Mouse (Mus musculus): Measurements from ENCODE around the gene Bach1. TPM values are rescaled to one million over a fixed set of nuclear protein-coding genes. Genes with fewer than 3 reads are reported as not detected.

Gene Bach1
- total RNA-seq, 2 experiments from 2014 or later = 12.8 to 13.1 TPM

DNA sequence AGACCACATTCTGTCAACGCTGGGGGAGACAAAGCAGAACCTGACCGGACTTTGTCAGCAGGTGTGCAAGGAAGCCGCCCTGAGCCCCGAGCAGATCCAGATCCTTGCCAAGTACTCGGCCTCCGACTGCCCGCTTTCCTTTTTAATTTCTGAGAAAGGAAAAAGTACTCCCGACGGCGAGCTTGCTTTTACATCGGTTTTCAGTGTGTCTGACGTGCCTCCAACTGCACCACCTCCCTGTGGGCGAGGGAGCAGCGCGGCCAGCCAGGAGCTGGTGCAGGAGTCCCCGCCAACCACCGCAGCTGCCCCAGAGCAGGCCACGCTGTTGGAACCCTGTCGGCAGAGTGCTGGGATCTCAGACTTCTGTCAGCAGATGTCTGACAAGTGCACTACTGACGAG, 30.7 kb downstream of the Bach1 start:
- Histone ChIP-seq H3K4me3 (no peak overlapping the region), H3K27ac (no peak overlapping the region)
- DNase-seq (ENCODE audit: extremely low spot score in 1 of 2, low spot score in 2 of 2) = no peak
- intact Hi-C loops (cut with DNase I) = no loop called here
- no peak for TF ChIP-seq CTCF (IDR thresholded peaks at IDR 0.05)

DNA sequence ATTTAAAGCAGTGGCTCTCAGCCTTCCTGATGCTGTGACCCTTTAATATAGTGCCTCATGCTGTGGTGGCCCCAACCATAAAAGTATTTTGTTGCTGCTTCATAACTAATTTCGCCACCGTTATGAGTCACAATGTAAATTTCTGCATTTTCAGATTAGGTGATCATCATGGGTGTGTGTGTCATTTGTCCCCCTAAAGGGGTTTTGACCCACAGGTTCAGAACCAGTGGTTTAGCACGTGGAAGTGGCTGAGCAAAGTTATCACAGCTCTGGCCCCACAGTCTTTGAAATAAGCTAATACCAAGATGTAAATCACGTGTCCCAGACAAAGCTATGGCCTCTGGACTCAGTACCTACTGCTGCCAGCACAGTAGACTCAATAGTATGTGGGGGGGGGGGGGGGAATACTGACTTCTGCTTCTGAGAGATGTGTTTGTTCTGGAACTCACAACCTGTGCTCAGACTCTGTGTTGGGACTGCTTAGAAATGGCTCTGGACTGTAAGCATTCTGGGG, 36.2 kb downstream of the Bach1 start:
- no peak for DNase-seq (ENCODE audit: extremely low spot score in 1 of 2, low spot score in 2 of 2)
- intact Hi-C loops (cut with DNase I) = no loop called here
- TF ChIP-seq CTCF (IDR thresholded peaks at IDR 0.05) = no peak
- H3K27ac ChIP-seq = no peak overlapping the region
- no peak overlapping the region for H3K4me3 ChIP-seq

DNA sequence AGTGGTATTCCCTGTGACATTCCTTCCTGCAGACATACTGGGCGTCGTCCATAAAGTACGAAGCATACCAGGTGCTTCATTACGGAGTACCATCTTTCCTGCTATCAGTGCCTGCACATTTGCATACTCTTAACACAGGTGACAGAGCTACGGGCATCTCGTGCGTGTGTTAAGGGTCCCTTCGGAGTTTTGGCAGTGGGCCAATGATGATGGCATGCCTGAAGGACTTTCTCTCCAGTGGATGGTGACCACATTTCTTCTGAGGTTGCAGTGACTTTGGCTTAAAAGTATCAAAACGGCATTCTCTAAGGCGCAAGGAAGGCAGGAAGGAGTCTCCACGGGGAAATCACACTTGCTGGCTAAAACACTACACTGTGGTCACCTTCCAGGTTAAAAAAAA, 37.4 kb downstream of the Bach1 start:
- intact Hi-C loops (cut with DNase I) = no loop called here
- no peak overlapping the region for H3K4me3 ChIP-seq
- no peak for TF ChIP-seq CTCF (IDR thresholded peaks at IDR 0.05)
- DNase-seq (ENCODE audit: extremely low spot score in 1 of 2, low spot score in 2 of 2) = no peak
- no peak overlapping the region for H3K27ac ChIP-seq

DNA sequence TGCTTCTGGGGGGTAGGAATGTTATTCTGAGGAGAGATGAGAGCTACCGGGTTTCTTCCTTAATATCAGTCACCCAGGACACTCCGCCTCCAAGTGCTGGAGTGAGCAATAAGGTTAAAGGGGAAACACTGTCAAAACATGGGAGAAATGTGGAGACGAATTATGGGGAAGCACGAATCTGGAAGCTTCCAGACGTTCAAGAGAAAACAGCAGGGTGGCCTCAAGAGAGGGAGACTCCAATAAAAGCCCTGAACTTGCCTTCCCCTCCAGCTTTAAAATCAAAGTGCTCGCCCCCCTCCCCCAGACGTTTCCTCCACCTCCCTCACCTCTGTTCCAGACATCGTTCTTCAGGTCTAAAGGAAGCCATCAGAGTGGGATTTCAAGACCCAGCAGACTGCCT, 38.6 kb downstream of the Bach1 start:
- no peak for TF ChIP-seq CTCF (IDR thresholded peaks at IDR 0.05)
- no peak overlapping the region for H3K27ac ChIP-seq
- H3K4me3 ChIP-seq = no peak overlapping the region
- no peak for DNase-seq (ENCODE audit: extremely low spot score in 1 of 2, low spot score in 2 of 2)
- intact Hi-C loops (cut with DNase I) = no loop called here

DNA sequence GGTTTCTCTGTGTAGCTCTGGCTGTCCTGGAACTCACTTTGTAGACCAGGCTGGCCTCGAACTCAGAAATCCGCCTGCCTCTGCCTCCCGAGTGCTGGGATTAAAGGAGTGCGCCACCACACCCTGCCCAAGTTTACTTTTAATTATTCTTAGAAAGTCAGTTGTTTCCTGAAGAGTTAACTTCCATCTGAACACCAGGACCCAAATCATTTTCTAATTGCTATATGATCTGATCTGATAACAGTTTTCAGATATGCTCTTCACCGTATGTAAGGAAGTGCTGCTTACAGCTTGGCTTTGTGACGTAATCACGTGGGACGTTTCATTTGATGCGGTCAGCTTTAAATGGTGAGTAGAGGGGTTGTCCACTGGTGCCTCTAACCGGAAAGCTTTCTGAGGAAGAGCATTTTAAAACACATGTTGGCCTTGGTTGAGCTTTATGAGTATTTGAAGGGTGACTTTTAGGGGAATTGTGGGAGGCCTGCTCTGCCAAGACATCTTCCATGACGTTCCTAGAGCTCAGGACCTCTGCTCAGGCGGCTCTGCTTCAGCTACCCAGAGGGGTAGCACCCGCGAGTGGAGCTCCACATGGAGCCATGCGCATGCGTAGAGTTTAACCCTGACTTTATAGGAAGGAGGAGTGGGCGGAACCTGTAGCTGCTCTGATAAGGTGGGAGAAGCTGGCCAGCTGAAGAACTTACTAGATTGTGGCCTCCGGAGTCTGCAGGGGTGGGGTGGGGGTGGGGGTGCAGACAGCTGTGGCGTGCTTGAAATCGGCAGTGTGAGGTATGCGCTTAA, 39.3 kb downstream of the Bach1 start:
- intact Hi-C loops (cut with DNase I) = no loop called here
- DNase-seq (ENCODE audit: extremely low spot score in 1 of 2, low spot score in 2 of 2) = no peak
- Histone ChIP-seq H3K4me3 (no peak overlapping the region), H3K27ac (no peak overlapping the region)
- TF ChIP-seq CTCF (IDR thresholded peaks at IDR 0.05) = no peak

DNA sequence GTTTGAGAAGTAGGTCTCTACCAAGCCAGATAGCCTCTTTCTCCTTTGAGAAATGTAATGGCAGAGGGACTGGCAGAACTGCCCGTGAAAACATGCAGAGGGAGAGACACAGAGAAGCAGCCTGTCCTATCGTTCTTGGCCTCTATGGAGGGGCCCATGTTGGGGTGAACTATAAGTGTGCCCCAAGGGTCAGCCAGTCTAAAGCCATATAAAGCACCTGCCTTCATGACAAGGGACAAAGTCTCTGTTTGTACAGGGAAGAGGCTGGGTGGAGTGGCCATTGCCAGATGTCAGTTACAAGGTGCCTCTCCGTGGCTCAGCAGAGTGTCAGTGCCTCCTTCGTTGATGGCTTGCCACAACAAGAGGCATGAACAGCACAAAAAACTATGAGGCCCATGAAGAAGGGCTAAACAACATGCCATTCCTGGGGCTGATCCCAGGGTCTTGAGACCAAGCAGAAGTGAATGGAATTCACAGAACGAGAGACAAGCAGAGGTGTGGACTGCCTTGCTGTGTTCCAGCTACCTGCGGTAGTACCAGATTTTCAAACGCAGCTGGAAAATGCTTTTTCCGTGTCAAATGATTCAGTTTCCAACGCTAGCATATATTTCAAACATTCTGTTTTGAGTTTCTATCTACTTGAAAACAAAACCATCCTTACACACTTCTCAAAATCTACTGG, 42.4 kb downstream of the Bach1 start:
- intact Hi-C loops (cut with DNase I) = no loop called here
- no peak overlapping the region for H3K4me3 ChIP-seq
- H3K27ac ChIP-seq = no peak overlapping the region
- no peak for DNase-seq (ENCODE audit: extremely low spot score in 1 of 2, low spot score in 2 of 2)
- TF ChIP-seq CTCF (IDR thresholded peaks at IDR 0.05) = no peak

DNA sequence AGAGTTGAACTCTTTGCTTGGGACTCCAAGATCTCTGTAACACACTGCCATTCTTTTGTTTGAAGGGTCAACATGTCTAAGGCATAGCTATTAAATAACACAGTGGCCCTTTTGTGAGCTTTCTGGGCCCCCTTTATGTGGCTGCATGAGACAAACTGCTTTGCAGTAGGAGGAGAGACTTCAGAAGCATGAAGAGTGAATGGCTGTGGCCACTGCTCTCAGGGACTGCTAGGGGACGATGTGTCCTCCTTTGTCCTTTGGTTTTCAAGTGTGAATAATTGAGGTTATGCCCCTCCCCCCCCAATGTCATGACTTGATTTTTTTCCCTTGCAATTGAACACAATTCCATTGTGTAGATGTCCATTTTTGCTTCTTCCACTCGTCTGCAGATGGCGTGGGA, 44.9 kb downstream of the Bach1 start:
- TF ChIP-seq CTCF (IDR thresholded peaks at IDR 0.05) = no peak
- DNase-seq (ENCODE audit: extremely low spot score in 1 of 2, low spot score in 2 of 2) = no peak
- intact Hi-C loops (cut with DNase I) = no loop called here
- no peak overlapping the region for H3K4me3 ChIP-seq
- H3K27ac ChIP-seq = no peak overlapping the region

DNA sequence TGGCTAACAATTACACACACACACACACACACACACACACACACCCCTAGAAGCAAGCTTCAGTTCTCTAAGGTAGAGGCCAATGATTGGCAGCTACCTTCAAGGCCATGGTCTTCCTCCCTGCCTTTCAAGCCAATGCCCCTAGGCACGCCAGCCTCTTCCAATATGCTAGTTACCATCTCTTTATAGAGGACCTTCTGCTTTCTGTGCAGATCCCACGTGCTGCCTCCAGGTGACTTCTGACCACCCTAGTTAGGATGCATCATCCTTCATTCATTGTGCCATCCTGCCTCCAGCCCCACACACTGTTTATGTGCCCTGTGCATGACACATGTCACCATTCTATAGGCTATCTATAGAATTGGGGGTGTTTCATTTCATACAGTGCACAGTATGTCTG, 45.6 kb downstream of the Bach1 start:
- DNase-seq (ENCODE audit: extremely low spot score in 1 of 2, low spot score in 2 of 2) = no peak
- intact Hi-C loops (cut with DNase I) = no loop called here
- Histone ChIP-seq H3K27ac (no peak overlapping the region), H3K4me3 (no peak overlapping the region)
- no peak for TF ChIP-seq CTCF (IDR thresholded peaks at IDR 0.05)

DNA sequence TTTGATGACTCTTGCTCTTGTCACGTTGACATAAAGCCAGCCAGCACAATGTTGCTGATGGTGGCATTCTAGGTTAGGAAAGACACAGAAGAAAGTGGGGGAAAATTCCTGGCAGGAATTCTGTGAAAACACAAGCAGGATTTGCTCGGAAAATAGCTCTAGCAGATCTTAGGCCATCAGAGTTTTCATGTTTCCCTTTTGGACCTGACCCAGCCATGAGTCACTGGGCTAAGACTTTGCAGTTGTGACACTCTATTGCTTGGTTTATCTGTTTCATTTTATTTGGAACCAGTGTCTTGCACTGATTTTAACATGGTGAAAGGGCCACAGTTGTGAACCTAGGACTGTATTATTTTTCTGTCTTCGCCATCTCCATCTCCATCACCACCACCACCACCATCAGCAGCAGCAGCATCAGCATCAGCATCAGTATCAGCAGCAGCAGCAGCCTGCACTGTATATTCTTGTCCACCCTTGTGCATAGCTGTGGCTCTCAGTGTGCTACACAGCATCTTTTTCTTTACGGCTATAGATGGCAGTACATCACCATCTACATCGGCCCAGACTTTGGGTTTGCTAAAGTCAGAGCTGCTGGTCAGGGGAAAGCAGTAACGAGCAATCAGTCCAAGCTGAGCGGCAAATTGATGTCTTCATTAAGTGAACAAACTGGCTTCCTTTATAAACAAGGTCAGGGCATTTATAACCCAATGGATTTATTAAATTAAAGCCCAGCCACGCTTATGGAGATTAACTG, 46.6 kb downstream of the Bach1 start:
- no peak for TF ChIP-seq CTCF (IDR thresholded peaks at IDR 0.05)
- Histone ChIP-seq H3K27ac (no peak overlapping the region), H3K4me3 (no peak overlapping the region)
- DNase-seq (ENCODE audit: extremely low spot score in 1 of 2, low spot score in 2 of 2) = no peak
- intact Hi-C loops (cut with DNase I) = no loop called here

DNA sequence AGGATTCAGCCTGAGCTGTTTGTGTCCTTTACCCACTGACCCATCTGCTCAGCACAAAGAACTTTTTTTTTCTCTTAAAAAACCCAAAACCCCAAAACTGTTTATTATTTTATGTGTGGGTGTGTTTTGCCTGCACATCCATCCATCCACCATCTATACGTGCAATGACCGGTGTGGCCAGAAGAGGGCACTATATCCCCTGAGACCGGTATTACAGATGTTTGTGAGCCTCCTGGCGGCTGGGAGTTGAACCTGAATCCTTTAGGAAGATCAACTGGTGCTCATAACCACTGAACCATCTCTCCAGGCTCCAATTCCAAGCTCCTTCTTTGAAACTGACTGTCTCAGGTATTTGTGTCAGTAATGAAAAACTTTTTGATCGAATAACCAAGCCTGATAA, 48.0 kb downstream of the Bach1 start:
- peak; percentile 78 for TF ChIP-seq CTCF (IDR thresholded peaks at IDR 0.05)
- no peak overlapping the region for H3K27ac ChIP-seq
- DNase-seq (ENCODE audit: extremely low spot score in 1 of 2, low spot score in 2 of 2) = peak; percentile 46 to 48
- intact Hi-C loops (cut with DNase I) = no loop called here
- H3K4me3 ChIP-seq = no peak overlapping the region

DNA sequence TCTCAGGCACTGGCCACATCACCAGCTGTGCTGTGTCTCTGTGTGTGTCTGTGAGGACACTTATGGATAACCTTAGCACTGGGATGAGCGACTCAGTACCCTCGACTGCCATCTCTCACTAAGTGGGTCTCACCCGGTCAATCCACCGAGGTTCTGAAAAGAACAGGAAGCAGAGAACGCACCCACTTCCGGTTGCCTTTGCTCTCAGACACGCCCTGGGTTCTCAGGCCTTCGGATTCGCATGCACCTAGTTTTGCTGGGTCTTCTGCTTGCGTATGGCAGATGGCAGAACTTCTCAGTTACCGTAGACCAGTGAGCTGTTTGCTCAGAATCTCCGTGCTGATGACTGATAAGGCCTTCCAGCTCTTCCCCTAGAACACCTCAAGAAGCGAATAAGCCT, 52.5 kb downstream of the Bach1 start:
- no peak for TF ChIP-seq CTCF (IDR thresholded peaks at IDR 0.05)
- no peak overlapping the region for H3K27ac ChIP-seq
- DNase-seq (ENCODE audit: extremely low spot score in 1 of 2, low spot score in 2 of 2) = no peak
- intact Hi-C loops (cut with DNase I) = no loop called here
- no peak overlapping the region for H3K4me3 ChIP-seq

DNA sequence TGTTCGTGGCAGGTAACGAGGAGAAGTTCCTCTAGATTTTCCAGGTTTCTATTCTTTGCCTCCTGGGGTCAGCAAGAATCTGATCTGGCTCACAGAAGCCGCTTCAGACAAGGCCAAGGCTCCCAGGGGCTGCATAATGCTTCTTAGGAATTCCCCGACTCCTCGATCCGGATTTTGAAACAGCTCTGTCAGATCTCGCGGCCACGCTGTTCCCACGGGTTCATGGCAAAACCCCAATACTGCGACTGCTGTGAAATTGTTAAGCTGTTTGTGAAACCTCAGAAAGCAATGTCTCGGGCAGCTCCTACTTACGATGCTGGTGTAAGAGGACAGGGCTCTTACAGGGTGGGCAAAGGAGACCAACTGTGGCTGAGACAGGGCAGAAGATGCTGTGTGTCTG, 53.7 kb downstream of the Bach1 start:
- intact Hi-C loops (cut with DNase I) = no loop called here
- H3K4me3 ChIP-seq = no peak overlapping the region
- no peak for TF ChIP-seq CTCF (IDR thresholded peaks at IDR 0.05)
- no peak for DNase-seq (ENCODE audit: extremely low spot score in 1 of 2, low spot score in 2 of 2)
- H3K27ac ChIP-seq = no peak overlapping the region
